Mouse (Mus musculus) testis, adult 2 months (tissue): Measurements from ENCODE around the gene Hilpda. TPM values are rescaled to one million over a fixed set of nuclear protein-coding genes. Genes with fewer than 3 reads are reported as not detected.

Experiments
- H3K27ac ChIP-seq: fragments of 200-500 bp; 2 replicates; pipeline ENCODE4 v1.5.1; 2012; ENCODE audit warnings: low read depth, low read length; ENCODE audit not compliant: control insufficient read depth, insufficient read depth
- H3K27me3 ChIP-seq: fragments of 200-500 bp; 2 replicates; pipeline ENCODE4 v1.6.1; 2012; ENCODE audit warnings: mild to moderate bottlenecking, low read length, moderate library complexity; ENCODE audit not compliant: control insufficient read depth, insufficient read depth
- H3K36me3 ChIP-seq: fragments of 200-500 bp; 2 replicates; pipeline ENCODE4 v1.6.1; 2012; ENCODE audit warnings: mild to moderate bottlenecking, low read length; ENCODE audit not compliant: control insufficient read depth, insufficient read depth
- H3K4me1 ChIP-seq: fragments of 200-500 bp; 2 replicates; pipeline ENCODE4 v1.6.1; 2012; ENCODE audit warnings: low read length; ENCODE audit not compliant: control insufficient read depth, insufficient read depth
- H3K4me3 ChIP-seq: fragments of 200-500 bp; 2 replicates; pipeline ENCODE4 v1.5.1; 2012; ENCODE audit warnings: low read depth, mild to moderate bottlenecking, low read length, moderate library complexity, mixed read lengths; ENCODE audit not compliant: control insufficient read depth
- CTCF ChIP-seq: fragments of 200-500 bp; IDR thresholded peaks from 2 replicates; pipeline ENCODE4 v1.5.1; 2012; ENCODE audit warnings: low read depth, mild to moderate bottlenecking, inconsistent platforms, low read length, moderate library complexity; ENCODE audit not compliant: control insufficient read depth, insufficient read depth, insufficient replicate concordance
- POLR2A ChIP-seq: fragments of 200-500 bp; IDR thresholded peaks from 2 replicates; pipeline ENCODE4 v1.6.1; 2012; ENCODE audit warnings: low read depth, mild to moderate bottlenecking, inconsistent platforms, low read length, moderate library complexity; ENCODE audit not compliant: control insufficient read depth
- polyA plus RNA-seq: library from polyadenylated mRNA; depleted of rRNA; stranded (reverse); fragments of >200 nt; gene quantifications from 2 replicates; pipeline ENCODE4 v1.2.3, GENCODE M21; 2012

Hilpda gene
- polyA plus RNA-seq, 1 experiment, result 56.2 TPM

- TF ChIP-seq CTCF (no peak), POLR2A (no peak)
- Histone ChIP-seq H3K27me3 (no peaks in the 10 kb centered on the region), H3K4me1 (0 out of 2 replicates have a peak, but pooled peaks cover 2% of the 10 kb centered on the region), H3K27ac (no peak overlapping the region), H3K4me3 (no peak overlapping the region), H3K36me3 (no peaks in the 10 kb centered on the region)
Measured at GRCm38 (mm10) chr6:29299112-29299511, 26.8 kb downstream of the Hilpda start.

DNA sequence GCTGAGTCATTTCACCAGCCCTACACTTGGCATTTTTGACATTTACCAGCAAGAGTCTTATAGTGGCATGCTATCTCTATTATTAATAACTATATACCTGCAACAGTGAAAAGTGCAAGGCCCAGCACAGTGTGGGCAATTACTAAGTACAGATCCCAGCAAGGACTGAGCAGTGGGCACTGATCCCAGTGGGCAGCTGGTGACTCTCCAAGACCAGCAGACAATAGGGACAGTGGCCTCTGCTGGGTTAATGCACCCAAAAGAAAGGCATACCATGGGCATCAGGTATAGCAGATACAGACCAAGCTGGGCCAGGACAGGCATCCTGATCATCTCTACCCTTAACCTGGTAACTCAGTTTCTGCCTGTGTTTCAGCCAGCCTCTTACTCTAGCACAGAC lies 31.0 kb downstream of the Hilpda start:
- Histone ChIP-seq H3K4me1 (no peaks in the 10 kb centered on the region), H3K27ac (no peak overlapping the region), H3K36me3 (no peaks in the 10 kb centered on the region), H3K27me3 (no peaks in the 10 kb centered on the region), H3K4me3 (no peak overlapping the region)
- TF ChIP-seq POLR2A (no peak), CTCF (no peak)

DNA sequence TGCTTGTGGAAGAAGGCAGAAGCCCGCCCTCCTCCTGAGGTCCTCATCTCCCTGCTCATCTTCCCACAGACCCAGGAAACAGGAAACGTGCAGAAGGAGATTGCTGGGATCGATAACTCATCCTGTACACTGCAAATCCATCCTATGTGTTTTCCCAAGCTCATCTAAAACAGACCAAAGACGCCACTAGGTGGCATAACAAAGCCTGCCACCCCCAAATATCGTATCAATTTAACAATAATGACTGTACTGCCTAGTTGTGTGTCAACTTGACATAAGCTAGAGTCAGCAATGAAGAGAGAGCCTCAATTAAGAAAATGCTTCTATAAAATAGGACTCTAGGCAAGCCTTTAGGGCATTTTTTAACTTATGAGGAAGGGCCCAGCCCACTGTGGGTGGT lies 31.4 kb downstream of the Hilpda start:
- no peak for TF ChIP-seq POLR2A
- TF ChIP-seq CTCF, result no peak
- Histone ChIP-seq H3K27me3 (no peaks in the 10 kb centered on the region), H3K4me3 (no peak overlapping the region), H3K36me3 (no peaks in the 10 kb centered on the region), H3K4me1 (no peaks in the 10 kb centered on the region), H3K27ac (no peak overlapping the region)

GRCm38 (mm10) chr6:29305462-29305861 lies 33.2 kb downstream of the Hilpda start:
- Histone ChIP-seq H3K27me3 (no peaks in the 10 kb centered on the region), H3K4me1 (no peaks in the 10 kb centered on the region), H3K27ac (no peak overlapping the region), H3K4me3 (no peak overlapping the region), H3K36me3 (no peaks in the 10 kb centered on the region)
- TF ChIP-seq CTCF (no peak), POLR2A (no peak)

DNA sequence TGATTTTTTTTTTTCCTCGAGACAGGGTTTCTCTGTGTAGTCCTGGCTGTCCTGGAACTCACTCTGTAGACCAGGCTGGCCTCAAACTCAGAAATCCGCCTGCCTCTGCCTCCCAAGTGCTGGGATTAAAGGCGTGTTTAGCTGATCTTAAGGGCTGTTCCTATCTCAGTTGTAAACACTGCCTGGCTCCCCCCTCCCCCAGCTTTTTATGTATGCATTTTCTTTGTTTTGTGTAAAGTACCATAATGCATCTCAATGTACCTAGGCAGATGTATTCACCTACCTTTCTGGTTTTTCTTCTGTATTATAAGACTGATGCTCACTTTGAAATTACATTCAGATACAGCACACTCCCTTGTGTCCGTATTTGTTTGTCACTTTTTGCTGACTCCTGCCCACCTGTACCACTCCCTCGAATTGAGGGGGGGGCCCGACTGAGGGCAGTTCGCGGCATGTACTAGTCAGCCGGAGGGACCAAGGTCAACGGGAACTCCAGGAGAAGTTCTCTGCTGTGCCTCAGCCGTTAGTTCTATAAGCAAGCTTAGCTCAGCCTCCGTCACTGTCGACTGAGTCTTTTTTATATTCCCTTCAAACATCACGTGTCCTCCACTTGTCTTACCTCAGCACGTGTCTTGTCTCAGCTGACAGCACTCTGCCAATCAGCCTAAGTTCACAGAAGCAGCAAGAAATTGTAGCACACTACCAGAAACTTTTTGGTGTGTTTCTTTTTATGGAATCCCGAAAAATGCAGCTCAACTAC lies 36.7 kb downstream of the Hilpda start:
- TF ChIP-seq POLR2A (no peak), CTCF (no peak)
- Histone ChIP-seq H3K4me1 (no peaks in the 10 kb centered on the region), H3K27ac (no peak overlapping the region)

GRCm38 (mm10) chr6:29313690-29314202 lies 41.5 kb downstream of the Hilpda start:
- Histone ChIP-seq H3K4me1 (no peaks in the 10 kb centered on the region), H3K36me3 (no peaks in the 10 kb centered on the region), H3K4me3 (peak overlapping the region; percentile 84), H3K27me3 (no peaks in the 10 kb centered on the region), H3K27ac (no peak overlapping the region)
- no peak for TF ChIP-seq POLR2A
- TF ChIP-seq CTCF, result no peak

More for the DNA sequence above, 36.7 kb downstream of the Hilpda start:
- Histone ChIP-seq H3K27me3 (no peaks in the 10 kb centered on the region), H3K4me3 (no peak overlapping the region), H3K36me3 (no peaks in the 10 kb centered on the region)

DNA sequence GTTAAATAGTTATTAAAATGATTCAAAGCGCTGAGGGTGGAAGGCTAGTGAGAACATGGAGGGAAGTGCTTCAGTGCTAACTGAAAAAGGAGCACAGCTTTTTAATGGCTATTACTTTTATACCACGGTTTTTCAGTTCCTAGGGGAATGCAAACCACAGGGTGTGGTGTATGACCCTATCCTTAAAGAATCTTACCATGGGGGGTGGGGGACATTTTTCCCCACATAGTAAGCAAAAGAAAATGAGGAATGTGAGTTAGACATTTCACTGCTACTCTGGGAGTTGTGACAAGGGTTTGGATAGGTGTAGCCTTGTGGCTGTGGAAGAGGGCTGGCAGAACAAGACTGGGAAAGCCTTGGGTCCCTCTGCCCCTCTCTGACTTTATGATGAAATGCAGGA lies 45.0 kb downstream of the Hilpda start:
- Histone ChIP-seq H3K27me3 (no peaks in the 10 kb centered on the region), H3K36me3 (no peaks in the 10 kb centered on the region), H3K4me1 (no peaks in the 10 kb centered on the region), H3K4me3 (peak overlapping the region; percentile 81), H3K27ac (no peak overlapping the region)
- TF ChIP-seq CTCF (no peak), POLR2A (no peak)
